Mouse (Mus musculus): ENCODE measurements around the gene Creb3l1.
A peak's percentile ranks its signal among the peaks of the same experiment; 100 is the strongest.

Creb3l1 gene

DNA sequence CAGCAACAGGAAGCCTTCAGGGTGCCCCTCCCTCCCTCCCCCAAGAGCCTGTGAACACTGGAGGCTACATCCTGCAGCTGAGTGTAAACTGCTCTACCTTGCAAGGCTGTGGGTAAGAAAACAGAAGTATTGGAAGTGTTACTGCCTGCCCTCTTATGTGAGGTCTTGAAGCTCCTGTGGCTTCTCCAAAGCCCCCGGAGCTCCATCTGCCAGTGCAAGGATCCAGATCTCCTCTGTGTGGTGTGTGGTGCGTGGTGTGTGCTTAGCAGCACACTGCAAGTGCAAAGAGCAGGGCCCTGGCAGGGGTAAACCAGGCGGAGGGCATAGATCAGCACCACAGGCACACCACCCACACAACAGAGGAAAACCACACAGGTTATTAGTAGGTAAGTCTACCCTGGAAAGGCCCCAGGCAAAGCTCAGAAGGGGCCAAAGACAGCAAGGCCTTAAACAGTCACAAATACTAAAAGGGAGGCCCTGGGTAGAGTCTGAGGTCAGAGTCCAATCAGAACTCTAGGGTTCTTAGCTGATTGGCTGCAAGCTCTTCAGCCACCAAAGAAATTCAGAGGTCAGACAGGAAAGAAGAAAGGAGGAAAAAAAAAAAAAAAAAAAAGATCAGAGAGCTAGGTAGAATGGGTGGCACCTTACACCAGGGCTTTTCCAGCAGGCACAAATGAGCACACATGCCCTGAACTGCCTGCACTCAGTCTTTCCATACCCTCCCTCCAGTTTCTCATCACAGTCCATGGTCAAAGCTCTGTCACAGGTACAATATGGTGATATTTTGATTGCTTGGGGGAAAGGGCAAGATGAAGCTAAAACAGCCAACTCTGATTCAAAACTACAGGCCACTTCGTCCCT is 62.2 kb downstream of the Creb3l1 start:
- DNase-seq = peak; percentile 58

DNA sequence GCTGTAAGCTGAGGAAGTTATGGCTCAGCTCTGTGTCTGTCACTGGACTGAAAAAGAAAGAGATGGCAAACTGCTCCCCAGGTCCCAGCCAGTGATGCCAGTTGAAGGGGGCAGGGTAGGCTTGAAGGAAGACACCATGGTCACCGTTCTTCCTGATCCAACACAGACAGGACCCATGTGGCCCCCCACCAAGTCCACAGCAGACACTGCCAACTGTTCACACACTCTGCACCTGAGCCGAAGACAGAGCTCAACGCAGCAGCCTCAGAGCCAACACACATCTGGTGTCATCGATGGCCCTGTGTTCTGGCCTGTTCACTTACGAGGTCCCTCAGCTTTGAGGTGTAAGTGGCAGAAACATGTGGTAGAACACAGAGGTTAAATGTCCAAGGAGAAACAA is 63.8 kb downstream of the Creb3l1 start:
- DNase-seq = peak; percentile 67

DNA sequence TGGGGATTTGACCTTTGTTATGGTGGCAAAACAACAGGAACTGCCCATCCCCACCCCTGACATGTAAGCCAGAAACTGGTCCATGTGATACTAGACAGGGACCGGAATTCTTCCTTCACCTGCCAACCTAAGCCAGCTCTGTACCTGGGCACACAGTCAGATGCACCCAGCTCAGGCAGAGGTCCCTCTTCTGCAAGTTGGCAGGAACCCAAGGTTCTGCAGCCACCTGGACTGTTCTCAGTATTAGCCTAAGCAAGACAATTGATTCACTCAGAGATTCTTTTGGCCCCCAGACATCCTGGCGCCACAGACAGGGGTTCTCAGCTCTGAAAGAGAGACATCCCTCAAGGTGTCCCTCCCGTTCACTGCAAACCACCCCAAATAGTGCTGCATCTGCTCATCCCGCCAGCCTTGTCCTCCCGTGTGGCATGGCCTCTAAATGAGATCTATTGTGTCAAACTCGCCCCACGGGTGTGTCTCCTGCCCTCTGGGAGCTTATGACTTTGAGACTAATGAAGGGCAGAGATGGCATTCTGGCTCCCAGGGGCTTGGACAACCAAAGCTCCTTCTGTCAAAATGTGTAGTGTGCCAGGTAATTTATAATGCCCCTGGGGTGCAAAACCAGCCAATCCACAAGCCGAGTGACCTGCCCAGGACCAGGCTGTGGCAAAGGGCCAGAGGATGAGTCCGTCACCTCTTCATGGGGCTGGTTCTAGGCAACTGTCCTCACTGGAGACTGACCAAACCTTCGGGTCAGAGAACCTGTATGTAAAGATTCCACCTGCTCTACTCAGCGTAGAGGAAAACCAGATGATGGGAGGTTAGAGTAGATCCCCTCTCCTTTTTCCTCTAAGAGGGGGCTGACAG is 64.5 kb downstream of the Creb3l1 start:
- DNase-seq = peak; percentile 93

DNA sequence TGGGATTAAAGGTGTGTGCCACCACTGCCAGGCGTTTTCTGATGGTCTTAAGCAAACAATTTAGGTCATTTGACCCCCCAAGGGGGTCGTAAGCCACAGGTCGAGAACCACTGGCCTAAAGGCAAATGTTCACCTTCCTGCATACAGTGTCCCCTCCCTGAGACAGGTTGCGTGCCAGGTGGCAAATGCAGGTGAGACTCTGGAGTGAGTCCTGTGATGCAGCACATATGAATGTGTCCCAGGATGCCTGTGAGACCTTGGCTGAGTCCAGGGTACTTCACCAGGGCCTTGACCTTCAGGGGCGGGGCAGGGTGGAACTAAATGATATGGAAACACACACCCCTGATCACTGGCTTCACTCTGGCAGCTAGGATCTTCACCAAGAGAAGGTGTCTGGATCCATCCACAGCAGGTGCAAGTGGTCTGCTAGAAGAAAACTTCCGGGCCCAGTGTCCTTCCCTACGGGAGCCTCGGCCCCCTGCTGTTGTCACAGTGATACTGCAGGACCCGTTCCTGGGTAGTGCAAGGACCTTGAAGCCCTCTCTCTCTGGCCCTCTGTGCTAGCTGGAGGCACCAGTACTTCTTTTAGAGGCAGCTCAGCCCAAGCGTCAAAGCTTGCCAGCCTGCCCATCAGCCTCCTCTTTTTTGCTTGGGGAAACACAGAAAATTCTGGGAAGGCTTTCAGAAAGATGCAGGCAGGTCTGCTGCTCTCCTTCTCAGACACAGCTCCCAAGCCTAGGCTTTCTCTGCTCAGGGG is 65.4 kb downstream of the Creb3l1 start:
- DNase-seq = peak; percentile 76

DNA sequence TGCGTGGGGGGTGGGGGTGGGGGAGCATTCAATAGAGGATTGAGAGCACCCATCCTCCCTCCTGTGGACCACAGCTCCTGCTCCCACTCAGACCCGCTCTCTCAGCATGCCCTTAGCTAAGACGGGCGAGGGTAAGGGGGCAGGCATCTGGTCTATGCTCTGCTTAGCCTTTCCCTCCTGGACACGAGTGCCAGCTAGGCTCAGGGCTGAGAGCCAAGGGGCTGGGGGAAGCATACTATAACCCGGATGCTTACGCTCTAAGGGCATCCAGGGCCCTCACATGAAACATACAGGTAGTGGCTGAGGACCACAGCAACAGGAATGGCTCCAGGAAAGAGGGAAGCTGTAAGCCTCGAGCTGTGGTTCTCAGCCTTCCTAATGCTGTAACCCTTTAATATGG is 66.3 kb downstream of the Creb3l1 start:
- peak; percentile 64 for DNase-seq

- DNase-seq = peak; percentile 77
Observed at GRCm38 (mm10) chr2:91957096-91957495, 67.2 kb downstream of the Creb3l1 start.

- no peak for DNase-seq
Observed at GRCm38 (mm10) chr2:91955875-91956274, 68.4 kb downstream of the Creb3l1 start.

GRCm38 (mm10) chr2:91955121-91955591 is 69.1 kb downstream of the Creb3l1 start:
- peak; percentile 77 for DNase-seq

DNA sequence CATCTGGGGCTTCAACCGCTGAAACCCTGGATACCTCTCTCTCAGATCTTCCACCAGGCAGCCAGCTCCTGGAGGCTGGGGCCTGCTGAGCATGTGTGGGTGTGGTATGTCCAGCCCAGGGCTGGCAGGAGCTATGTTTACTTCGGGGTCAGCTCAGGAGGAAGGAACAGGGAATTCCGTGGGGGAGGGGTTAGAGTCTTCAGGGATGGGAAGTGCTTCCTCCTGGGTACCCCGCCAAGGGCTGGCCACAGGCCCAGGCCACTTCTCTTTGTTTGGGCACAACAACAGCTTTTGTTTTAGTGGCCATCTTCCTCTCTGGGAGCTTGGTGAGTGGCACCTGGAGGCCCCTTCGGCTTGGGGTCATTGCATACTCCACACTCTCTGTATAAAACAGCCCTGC is 70.5 kb downstream of the Creb3l1 start:
- DNase-seq = peak; percentile 75

GRCm38 (mm10) chr2:91950275-91951085 is 73.8 kb downstream of the Creb3l1 start:
- DNase-seq = peak; percentile 93

GRCm38 (mm10) chr2:91949411-91950274 is 74.7 kb downstream of the Creb3l1 start:
- peak; percentile 90 for DNase-seq

- DNase-seq = peak; percentile 74
Observed at GRCm38 (mm10) chr2:91948792-91949241, 75.5 kb downstream of the Creb3l1 start.

- DNase-seq = no peak
Observed at GRCm38 (mm10) chr2:91948151-91948509, 76.2 kb downstream of the Creb3l1 start.

DNA sequence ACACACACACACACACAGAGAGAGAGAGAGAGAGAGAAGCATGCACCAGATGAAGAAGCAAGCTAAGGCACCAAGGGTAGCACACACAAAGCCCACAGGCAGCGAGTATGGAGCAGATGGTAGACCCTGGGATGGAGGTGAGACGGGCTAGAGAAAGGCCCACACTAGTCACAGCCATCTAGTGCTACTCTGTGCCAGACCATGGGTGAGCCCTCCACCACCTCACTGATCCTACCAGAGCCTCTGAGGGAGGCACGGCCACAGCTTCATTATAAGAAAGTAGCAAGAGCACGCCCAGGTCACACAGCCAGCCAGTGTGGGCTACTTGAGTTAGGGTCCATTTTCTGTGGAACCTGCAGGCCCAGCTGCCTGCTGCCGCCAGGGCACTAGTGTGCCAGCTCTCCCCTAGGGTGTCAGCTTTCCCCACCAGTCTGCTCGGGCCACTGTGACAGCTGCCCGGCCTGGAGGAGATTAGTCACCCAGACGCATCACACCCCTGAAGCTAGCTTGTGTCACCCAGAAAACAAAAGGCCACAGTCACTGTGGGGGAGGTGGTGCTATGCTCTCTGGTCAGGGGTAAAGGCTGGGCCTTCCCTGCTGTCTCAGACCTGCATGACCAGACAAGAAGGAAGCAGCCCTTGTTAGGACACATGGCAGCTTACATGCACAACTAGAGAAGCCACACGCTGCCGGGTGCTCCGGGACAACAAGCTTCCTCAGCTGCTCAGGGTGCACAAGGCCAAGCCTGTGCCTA is 76.7 kb downstream of the Creb3l1 start:
- peak; percentile 79 for DNase-seq

- peak; percentile 70 for DNase-seq
Observed at GRCm38 (mm10) chr2:91946836-91947235, 77.5 kb downstream of the Creb3l1 start.

DNA sequence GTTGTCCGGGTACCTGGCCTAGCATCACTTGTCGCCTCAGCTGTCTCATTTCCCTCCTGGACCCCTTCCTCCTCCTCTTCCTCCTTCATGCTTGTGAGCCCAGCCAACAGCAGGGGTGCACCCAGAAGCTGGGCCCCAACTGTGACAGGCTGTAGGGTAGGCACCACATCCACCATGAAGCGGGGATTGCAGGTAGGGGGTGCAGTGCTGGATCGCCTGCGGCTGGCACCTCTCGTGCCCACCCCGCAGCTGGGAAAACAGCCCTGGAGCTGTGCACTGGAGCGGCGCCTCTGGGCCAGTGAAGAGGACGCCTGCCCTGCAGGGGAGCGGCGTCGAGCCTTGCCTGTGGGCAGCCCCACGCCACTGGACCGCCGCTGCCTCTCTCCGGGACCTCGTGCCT is 78.8 kb downstream of the Creb3l1 start, which contains the start of gene Gm9821:
Gene Gm9821 (plus strand): TSS at position 221 of the 400 bp plus-strand sequence.
- peak; percentile 57 for DNase-seq

DNA sequence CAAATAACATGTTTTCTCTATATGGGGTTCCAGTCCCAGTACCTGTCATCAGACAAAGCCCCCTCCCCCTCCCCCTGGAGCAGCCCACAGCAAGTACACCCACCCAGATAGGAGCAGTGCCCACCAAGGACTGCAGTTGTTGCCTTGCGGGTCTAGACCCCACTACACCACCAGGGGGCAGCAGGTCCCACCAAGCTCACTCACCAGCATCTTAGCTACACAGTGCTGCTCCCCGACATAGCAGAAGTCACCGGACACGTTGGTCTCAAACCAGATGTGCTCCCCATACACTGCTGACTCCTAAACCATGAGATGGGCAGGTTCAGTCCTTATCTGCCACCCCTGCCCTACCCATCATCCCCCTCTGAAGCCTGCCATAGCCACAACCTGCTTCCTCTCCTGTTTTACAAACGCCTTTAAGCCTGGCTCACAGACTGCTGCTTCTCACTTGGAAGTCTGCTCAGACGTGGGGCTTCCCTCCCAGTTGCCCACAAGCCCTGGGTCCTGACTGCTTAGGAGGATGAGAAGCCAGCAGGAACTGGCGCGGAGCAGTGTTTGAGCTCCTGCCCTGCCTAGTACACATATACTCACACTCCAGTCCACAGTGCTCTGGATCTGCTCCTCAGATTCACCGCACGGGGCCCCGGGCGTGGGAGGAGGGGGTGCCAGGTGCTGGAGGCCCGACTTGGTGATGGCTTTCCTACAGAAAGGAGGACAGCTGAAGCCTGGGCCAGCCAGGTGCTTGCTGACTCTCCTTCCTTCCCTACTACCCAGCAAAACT is 79.9 kb downstream of the Creb3l1 start:
- peak; percentile 85 for DNase-seq

GRCm38 (mm10) chr2:91942356-91942755 is 81.9 kb downstream of the Creb3l1 start:
- no peak for DNase-seq

- DNase-seq = no peak
Observed at GRCm38 (mm10) chr2:91939303-91939935, 84.9 kb downstream of the Creb3l1 start.
